In the genomic region with DNA sequence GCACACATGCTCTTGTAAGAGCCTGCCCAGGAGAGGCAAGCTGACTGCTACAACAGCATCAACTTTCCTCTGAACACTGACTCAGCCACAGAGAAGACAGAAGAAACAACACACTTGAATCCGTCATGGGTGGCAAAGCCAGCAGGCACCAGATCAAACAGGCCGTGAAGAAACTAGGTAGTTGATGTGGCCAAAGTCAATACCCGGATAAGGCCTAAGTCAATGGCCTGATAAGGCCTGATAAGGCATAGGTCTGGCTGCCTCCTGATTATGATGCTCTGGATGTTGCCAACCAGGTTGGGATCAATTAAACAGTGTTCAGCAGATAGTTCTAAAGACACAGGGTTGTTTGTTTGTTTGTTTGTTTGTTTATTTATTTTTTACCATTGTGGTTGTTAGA, we compare ENCODE assay signal across 26 mouse cellular contexts.
"Had no signal": no experiment of that assay in that cellular context is flagged by ENCODE, and none has a peak within 500 bp of the region (broad histone marks: within the 10 kb centered on the region; RNA-seq: fewer than 3 reads in every experiment).

No protein-coding gene starts in this region.

- H3K4me2 ChIP-seq: heart, embryonic 11.5 days; heart, embryonic 13.5 days; heart, embryonic 15.5 days; hindbrain, embryonic 13.5 days; hindbrain, embryonic 15.5 days; kidney, embryonic 15.5 days; limb, embryonic 13.5 days; limb, embryonic 15.5 days; liver, embryonic 11.5 days had no signal

- H3K27ac ChIP-seq: heart, adult 2 months; heart, embryonic 13.5 days; heart, embryonic 15.5 days; hindbrain, embryonic 13.5 days; hindbrain, embryonic 15.5 days; hindbrain, postnatal 0 days; kidney, embryonic 15.5 days; kidney, postnatal 0 days; layer of hippocampus, adult 2 months; left cerebral cortex, adult 2 months; limb, embryonic 13.5 days; limb, embryonic 15.5 days had no signal

- H3K27me3 ChIP-seq: heart, embryonic 15.5 days; hindbrain, embryonic 13.5 days; hindbrain, embryonic 15.5 days; limb, embryonic 13.5 days; limb, embryonic 15.5 days had no signal

- H3K9me3 ChIP-seq: heart, embryonic 13.5 days; heart, embryonic 15.5 days; hindbrain, embryonic 13.5 days; hindbrain, embryonic 15.5 days; kidney, embryonic 15.5 days; limb, embryonic 13.5 days; limb, embryonic 15.5 days had no signal

- DNase-seq: forebrain, postnatal 0 days; gastrocnemius, postnatal 14 days; gastrocnemius, postnatal 36 days; heart, adult 11 months; heart, adult 2 months; heart, postnatal 14 days; heart, postnatal 36 days; kidney, adult 11 months; kidney, adult 2 months; kidney, adult 9 months; kidney, postnatal 14 days; kidney, postnatal 4 days; left cerebral cortex, postnatal 4 days had no signal

- H3K4me3 ChIP-seq: heart, adult 2 months; heart, embryonic 13.5 days; heart, embryonic 15.5 days; hindbrain, embryonic 13.5 days; hindbrain, embryonic 15.5 days; kidney, embryonic 15.5 days; layer of hippocampus, adult 2 months; left cerebral cortex, adult 2 months; limb, embryonic 13.5 days; limb, embryonic 15.5 days had no signal

- ATAC-seq: forebrain, postnatal 0 days; hindbrain, postnatal 0 days had no signal

- H3K36me3 ChIP-seq: heart, embryonic 13.5 days; heart, embryonic 15.5 days; hindbrain, embryonic 15.5 days; limb, embryonic 15.5 days had no signal

- H3K9ac ChIP-seq: forebrain, postnatal 0 days; heart, embryonic 13.5 days; heart, embryonic 15.5 days; hindbrain, embryonic 13.5 days; hindbrain, embryonic 15.5 days; kidney, embryonic 15.5 days; limb, embryonic 13.5 days; limb, embryonic 15.5 days had no signal
